Mouse (Mus musculus) pancreas, adult 10 weeks (tissue): Measurements from ENCODE around the gene Vmn2r93. TPM values are rescaled to one million over a fixed set of nuclear protein-coding genes. Genes with fewer than 3 reads are reported as not detected.

Source experiments
- polyA plus RNA-seq: library from polyadenylated mRNA; stranded (reverse); fragments of 350-450 nt; fragmentation: Illumina TruSeq; extraction: RNeasy Lipid Tissue Mini Kit (QIAGEN cat#74804); gene quantifications from one replicate; pipeline ENCODE4 v1.2.3, GENCODE M21; 2015; ENCODE audit warnings: low read depth, low replicate concordance; ENCODE audit not compliant: insufficient read depth

Gene Vmn2r93
- polyA plus RNA-seq, result not detected

GRCm38 (mm10) chr17:18297799-18298198, at the start of gene Vmn2r93:
Gene Vmn2r93 (plus strand): TSS chr17:18298099.

DNA sequence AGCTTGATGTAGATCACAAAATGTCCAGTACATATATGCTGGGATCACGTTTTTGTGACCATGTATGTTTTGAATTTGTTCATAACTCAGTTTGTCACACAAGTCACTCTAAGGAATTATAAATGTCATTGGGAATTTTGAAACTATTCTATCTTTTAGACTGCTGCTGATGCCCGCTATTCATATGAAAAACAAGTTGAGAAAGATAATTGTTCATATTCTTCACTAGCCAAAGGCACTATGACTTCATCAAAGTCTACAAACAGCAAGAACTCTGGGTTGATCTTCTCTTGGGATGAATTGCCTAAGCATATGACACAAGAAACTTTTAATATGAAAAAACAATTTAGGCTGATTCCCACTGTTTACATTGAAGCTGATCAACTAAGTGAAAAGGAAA, 20.2 kb upstream of the Vmn2r93 start, which contains the start of gene Vmn2r94:
Gene Vmn2r94, minus strand, starts transcription at position 101 of the 400 bp plus-strand sequence.

Other genes starting within 250 kb of the Vmn2r93 start
- not detected for gene Vmn2r124, start 248.7 kb upstream of the Vmn2r93 start, polyA plus RNA-seq
- gene Vmn2r91, start 213.1 kb upstream of the Vmn2r93 start, polyA plus RNA-seq, result not detected
- gene Vmn2r92, start 146.2 kb upstream of the Vmn2r93 start, polyA plus RNA-seq, result not detected
- not detected for gene Vmn2r94, start 20.3 kb upstream of the Vmn2r93 start, polyA plus RNA-seq
- gene Vmn2r95, start 126.0 kb downstream of the Vmn2r93 start, polyA plus RNA-seq, result not detected